Mouse (Mus musculus): ENCODE measurements around the gene Gm15737.

GRCm38 (mm10) chr6:92829148-92829547 is 40.0 kb upstream of the Gm15737 start:
- TF ChIP-seq CTCF (IDR thresholded peaks at IDR 0.05; ENCODE audit: borderline replicate concordance, insufficient read depth, low read depth, low read length) (no peak), POLR2A (IDR thresholded peaks at IDR 0.05; ENCODE audit: borderline replicate concordance, insufficient read depth, low read length) (no peak)
